Mouse (Mus musculus): ENCODE measurements around the gene Spata21. TPM values are rescaled to one million over a fixed set of nuclear protein-coding genes. Genes with fewer than 3 reads are reported as not detected.
A peak's percentile ranks its signal among the peaks of the same experiment; 100 is the strongest.

The Spata21 gene
- polyA plus RNA-seq (2014; fragmentation: Nextera tagmentation; extraction: Ambion mirVana) = 0.19 TPM in 1 of 2 replicates, not detected in the other

GRCm38 (mm10) chr4:141088033-141088432 lies at the start of gene Spata21:
Spata21 (plus strand) TSS chr4:141088333.
- H3K9me3 ChIP-seq (replicated peaks; ENCODE audit: control insufficient read depth, low read length) = no peaks in the 10 kb centered on the region
- no peaks in the 10 kb centered on the region for H3K36me3 ChIP-seq (ENCODE audit: control insufficient read depth, insufficient read depth, low read length)
- no peak within 1 kb of the TSS for H3K4me2 ChIP-seq (ENCODE audit: low read length)
- no peak within 1 kb of the TSS for H3K27ac ChIP-seq (ENCODE audit: low read depth, low read length)
- DNase-seq (ENCODE audit: low spot score) (no peak), ATAC-seq (no peak)
- no peak within 1 kb of the TSS for H3K4me3 ChIP-seq (ENCODE audit: low read depth, low read length)
- WGBS = 76% methylated on average over 6 of the region's 6 CpGs
- no peaks in the 10 kb centered on the region for H3K4me1 ChIP-seq (ENCODE audit: control insufficient read depth, insufficient read depth, low read length)
- H3K9ac ChIP-seq (ENCODE audit: low read length) = no peak within 1 kb of the TSS
- no peaks in the 10 kb centered on the region for H3K27me3 ChIP-seq (replicated peaks; ENCODE audit: control insufficient read depth, insufficient read depth, low read length)

- no peak for ATAC-seq
- no peak for DNase-seq (ENCODE audit: low spot score)
- Histone ChIP-seq H3K9me3 (replicated peaks; ENCODE audit: control insufficient read depth, low read length) (no peaks in the 10 kb centered on the region), H3K4me1 (ENCODE audit: control insufficient read depth, insufficient read depth, low read length) (no peaks in the 10 kb centered on the region), H3K27me3 (replicated peaks; ENCODE audit: control insufficient read depth, insufficient read depth, low read length) (no peaks in the 10 kb centered on the region), H3K36me3 (ENCODE audit: control insufficient read depth, insufficient read depth, low read length) (peaks cover 71% of the 10 kb centered on the region), H3K27ac (ENCODE audit: low read depth, low read length) (no peak overlapping the region), H3K4me3 (ENCODE audit: low read depth, low read length) (no peak overlapping the region), H3K4me2 (ENCODE audit: low read length) (no peak overlapping the region), H3K9ac (ENCODE audit: low read length) (no peak overlapping the region)
- WGBS = 57% methylated on average over 12 of the region's 12 CpGs
Measured at GRCm38 (mm10) chr4:141041117-141041516, 47.0 kb upstream of the Spata21 start.

- Histone ChIP-seq H3K27ac (ENCODE audit: low read depth, low read length) (no peak overlapping the region), H3K4me1 (ENCODE audit: control insufficient read depth, insufficient read depth, low read length) (peaks cover 18% of the 10 kb centered on the region), H3K27me3 (replicated peaks; ENCODE audit: control insufficient read depth, insufficient read depth, low read length) (no peaks in the 10 kb centered on the region), H3K4me3 (ENCODE audit: low read depth, low read length) (no peak overlapping the region), H3K9me3 (replicated peaks; ENCODE audit: control insufficient read depth, low read length) (no peaks in the 10 kb centered on the region), H3K9ac (ENCODE audit: low read length) (no peak overlapping the region), H3K36me3 (ENCODE audit: control insufficient read depth, insufficient read depth, low read length) (peaks cover 44% of the 10 kb centered on the region), H3K4me2 (ENCODE audit: low read length) (no peak overlapping the region)
- 12% methylated on average over 8 of the region's 8 CpGs for WGBS
- ATAC-seq = peak; percentile 64
- DNase-seq (ENCODE audit: low spot score) = peak; percentile 82
Measured at GRCm38 (mm10) chr4:141044816-141045215, 43.3 kb upstream of the Spata21 start.

- ATAC-seq (peak; percentile 13), DNase-seq (ENCODE audit: low spot score) (peak; percentile 60)
- H3K9me3 ChIP-seq (replicated peaks; ENCODE audit: control insufficient read depth, low read length) = no peaks in the 10 kb centered on the region
- no peak overlapping the region; the same call in 1 of the 2 replicates for H3K4me3 ChIP-seq (ENCODE audit: low read depth, low read length)
- H3K4me2 ChIP-seq (ENCODE audit: low read length) = peak overlapping the region; percentile 43
- no peaks in the 10 kb centered on the region for H3K27me3 ChIP-seq (replicated peaks; ENCODE audit: control insufficient read depth, insufficient read depth, low read length)
- H3K9ac ChIP-seq (ENCODE audit: low read length) = peak overlapping the region; percentile 52
- peak overlapping the region; percentile 97 for H3K27ac ChIP-seq (ENCODE audit: low read depth, low read length)
- H3K4me1 ChIP-seq (ENCODE audit: control insufficient read depth, insufficient read depth, low read length) = peaks cover 43% of the 10 kb centered on the region
- WGBS = 19% methylated on average over 17 of the region's 17 CpGs
- peaks cover 16% of the 10 kb centered on the region; the same call in 1 of the 2 replicates for H3K36me3 ChIP-seq (ENCODE audit: control insufficient read depth, insufficient read depth, low read length)
Measured at GRCm38 (mm10) chr4:141048810-141049475, 39.2 kb upstream of the Spata21 start.

GRCm38 (mm10) chr4:141049476-141049835 lies 38.7 kb upstream of the Spata21 start:
- H3K9me3 ChIP-seq (replicated peaks; ENCODE audit: control insufficient read depth, low read length) = no peaks in the 10 kb centered on the region
- ATAC-seq (peak; percentile 69), DNase-seq (ENCODE audit: low spot score) (peak; percentile 96)
- 12% methylated on average over 4 of the region's 4 CpGs for WGBS
- peaks cover 46% of the 10 kb centered on the region for H3K4me1 ChIP-seq (ENCODE audit: control insufficient read depth, insufficient read depth, low read length)
- H3K4me3 ChIP-seq (ENCODE audit: low read depth, low read length) = no peak overlapping the region
- H3K9ac ChIP-seq (ENCODE audit: low read length) = peak overlapping the region; percentile 52
- peak overlapping the region; percentile 43 for H3K4me2 ChIP-seq (ENCODE audit: low read length)
- H3K27me3 ChIP-seq (replicated peaks; ENCODE audit: control insufficient read depth, insufficient read depth, low read length) = no peaks in the 10 kb centered on the region
- peaks cover 16% of the 10 kb centered on the region; the same call in 1 of the 2 replicates for H3K36me3 ChIP-seq (ENCODE audit: control insufficient read depth, insufficient read depth, low read length)
- peak overlapping the region; percentile 97 for H3K27ac ChIP-seq (ENCODE audit: low read depth, low read length)

GRCm38 (mm10) chr4:141052442-141052841 lies 35.7 kb upstream of the Spata21 start:
- Histone ChIP-seq H3K27me3 (replicated peaks; ENCODE audit: control insufficient read depth, insufficient read depth, low read length) (no peaks in the 10 kb centered on the region), H3K9ac (ENCODE audit: low read length) (peak overlapping the region; percentile 36; the same call in 1 of the 2 replicates), H3K36me3 (ENCODE audit: control insufficient read depth, insufficient read depth, low read length) (no peaks in the 10 kb centered on the region; the same call in 1 of the 2 replicates), H3K4me2 (ENCODE audit: low read length) (peak overlapping the region; percentile 53; the same call in 1 of the 2 replicates), H3K4me3 (ENCODE audit: low read depth, low read length) (no peak overlapping the region), H3K27ac (ENCODE audit: low read depth, low read length) (peak overlapping the region; percentile 91), H3K4me1 (ENCODE audit: control insufficient read depth, insufficient read depth, low read length) (peaks cover 46% of the 10 kb centered on the region), H3K9me3 (replicated peaks; ENCODE audit: control insufficient read depth, low read length) (no peaks in the 10 kb centered on the region)
- peak; percentile 58 for DNase-seq (ENCODE audit: low spot score)
- 56% methylated on average over 12 of the region's 12 CpGs for WGBS
- ATAC-seq = no peak

GRCm38 (mm10) chr4:141053138-141053537 lies 35.0 kb upstream of the Spata21 start:
- Histone ChIP-seq H3K4me2 (ENCODE audit: low read length) (peak overlapping the region; percentile 53), H3K27ac (ENCODE audit: low read depth, low read length) (peak overlapping the region; percentile 91), H3K27me3 (replicated peaks; ENCODE audit: control insufficient read depth, insufficient read depth, low read length) (no peaks in the 10 kb centered on the region), H3K4me1 (ENCODE audit: control insufficient read depth, insufficient read depth, low read length) (peaks cover 45% of the 10 kb centered on the region), H3K36me3 (ENCODE audit: control insufficient read depth, insufficient read depth, low read length) (no peaks in the 10 kb centered on the region; the same call in 1 of the 2 replicates), H3K9ac (ENCODE audit: low read length) (peak overlapping the region; percentile 36), H3K9me3 (replicated peaks; ENCODE audit: control insufficient read depth, low read length) (no peaks in the 10 kb centered on the region), H3K4me3 (ENCODE audit: low read depth, low read length) (peak overlapping the region; percentile 18)
- 15% methylated on average over 8 of the region's 8 CpGs for WGBS
- ATAC-seq (no peak), DNase-seq (ENCODE audit: low spot score) (no peak)

GRCm38 (mm10) chr4:141053568-141054161 lies 34.5 kb upstream of the Spata21 start:
- Histone ChIP-seq H3K4me2 (ENCODE audit: low read length) (peak overlapping the region; percentile 53), H3K4me1 (ENCODE audit: control insufficient read depth, insufficient read depth, low read length) (peaks cover 40% of the 10 kb centered on the region), H3K27me3 (replicated peaks; ENCODE audit: control insufficient read depth, insufficient read depth, low read length) (no peaks in the 10 kb centered on the region), H3K4me3 (ENCODE audit: low read depth, low read length) (peak overlapping the region; percentile 18), H3K27ac (ENCODE audit: low read depth, low read length) (peak overlapping the region; percentile 91), H3K9ac (ENCODE audit: low read length) (peak overlapping the region; percentile 36), H3K36me3 (ENCODE audit: control insufficient read depth, insufficient read depth, low read length) (no peaks in the 10 kb centered on the region; the same call in 1 of the 2 replicates), H3K9me3 (replicated peaks; ENCODE audit: control insufficient read depth, low read length) (no peaks in the 10 kb centered on the region)
- ATAC-seq = peak; percentile 68
- DNase-seq (ENCODE audit: low spot score) = peak; percentile 87
- 2% methylated on average over 17 of the region's 17 CpGs for WGBS

- no peak overlapping the region for H3K27ac ChIP-seq (ENCODE audit: low read depth, low read length)
Measured at GRCm38 (mm10) chr4:141056970-141057369, 31.2 kb upstream of the Spata21 start.

More at GRCm38 (mm10) chr4:141056970-141057369, 31.2 kb upstream of the Spata21 start:
- DNase-seq (ENCODE audit: low spot score) (no peak), ATAC-seq (no peak)
- H3K4me1 ChIP-seq (ENCODE audit: control insufficient read depth, insufficient read depth, low read length) = peaks cover 25% of the 10 kb centered on the region
- H3K36me3 ChIP-seq (ENCODE audit: control insufficient read depth, insufficient read depth, low read length) = no peaks in the 10 kb centered on the region; the same call in 1 of the 2 replicates
- H3K27me3 ChIP-seq (replicated peaks; ENCODE audit: control insufficient read depth, insufficient read depth, low read length) = no peaks in the 10 kb centered on the region
- no peaks in the 10 kb centered on the region for H3K9me3 ChIP-seq (replicated peaks; ENCODE audit: control insufficient read depth, low read length)
- no peak overlapping the region for H3K9ac ChIP-seq (ENCODE audit: low read length)
- no peak overlapping the region for H3K4me3 ChIP-seq (ENCODE audit: low read depth, low read length)
- H3K4me2 ChIP-seq (ENCODE audit: low read length) = no peak overlapping the region
- 93% methylated on average over 10 of the region's 10 CpGs for WGBS
